Mouse (Mus musculus) embryonic facial prominence, embryonic 10.5 days (tissue): ENCODE results near the gene Mylk4. TPM values are rescaled to one million over a fixed set of nuclear protein-coding genes. Genes with fewer than 3 reads are reported as not detected.

Source experiments
- DNase-seq: peaks from one replicate; pipeline ENCODE4 v3.0.0-alpha.2; 2017; ENCODE audit warnings: low spot score
- H3K27ac ChIP-seq: fragments of 300-500 bp; sonication (generic); replicated peaks from 2 replicates; pipeline ENCODE4 v1.5.1; 2016; ENCODE audit warnings: mild to moderate bottlenecking
- H3K27me3 ChIP-seq: fragments of 300-500 bp; sonication (generic); replicated peaks from 2 replicates; pipeline ENCODE4 v1.6.1; 2016; ENCODE audit warnings: low read depth, mild to moderate bottlenecking; ENCODE audit not compliant: poor library complexity, severe bottlenecking
- H3K36me3 ChIP-seq: fragments of 300-500 bp; sonication (generic); replicated peaks from 2 replicates; pipeline ENCODE4 v1.6.1; 2016; ENCODE audit warnings: mild to moderate bottlenecking, moderate library complexity
- H3K4me1 ChIP-seq: fragments of 300-500 bp; sonication (generic); 2 replicates; pipeline ENCODE4 v1.6.1; 2016
- H3K4me3 ChIP-seq: fragments of 300-500 bp; sonication (generic); 2 replicates; pipeline ENCODE4 v1.5.1; 2016; ENCODE audit warnings: mild to moderate bottlenecking, moderate library complexity
- H3K9me3 ChIP-seq: fragments of 300-500 bp; sonication (generic); 2 replicates; pipeline ENCODE4 v1.6.1; 2016; ENCODE audit warnings: mild to moderate bottlenecking
- WGBS: fragments of 180-500 bp; shearing (Covaris S2); methylation state at CpG from one replicate; pipeline ENCODE4 v1.1.7; 2016; 5-methylcytosine and 5-hydroxymethylcytosine counted together
- polyA plus RNA-seq: library from polyadenylated mRNA; unstranded; fragments of >200 nt; fragmentation: Nextera tagmentation; extraction: Ambion mirVana; gene quantifications from 2 replicates; pipeline ENCODE4 v1.2.1, GENCODE M21; 2016

The Mylk4 gene
- polyA plus RNA-seq, 1 experiment from 2014 or later: 0.02 TPM

GRCm38 (mm10) chr13:32819241-32819640, 35.5 kb upstream of the Mylk4 start:
- Histone ChIP-seq H3K27ac (no peak overlapping the region), H3K27me3 (no peaks in the 10 kb centered on the region), H3K36me3 (peaks cover 78% of the 10 kb centered on the region), H3K4me3 (no peak overlapping the region), H3K4me1 (no peaks in the 10 kb centered on the region), H3K9me3 (no peaks in the 10 kb centered on the region)
- no peak for DNase-seq
- 95% methylated on average over 3 of the region's 3 CpGs for WGBS

GRCm38 (mm10) chr13:32807624-32808023, 23.9 kb upstream of the Mylk4 start:
- no peaks in the 10 kb centered on the region for H3K27me3 ChIP-seq
- WGBS: 85% methylated on average over 3 of the region's 3 CpGs
- H3K4me1 ChIP-seq: peaks cover 20% of the 10 kb centered on the region
- H3K27ac ChIP-seq: no peak overlapping the region
- no peaks in the 10 kb centered on the region for H3K9me3 ChIP-seq
- no peak overlapping the region for H3K4me3 ChIP-seq
- DNase-seq: no peak
- peaks cover 44% of the 10 kb centered on the region for H3K36me3 ChIP-seq

GRCm38 (mm10) chr13:32806820-32807219, 23.1 kb upstream of the Mylk4 start:
- Histone ChIP-seq H3K27me3 (no peaks in the 10 kb centered on the region), H3K9me3 (no peaks in the 10 kb centered on the region), H3K4me3 (no peak overlapping the region), H3K4me1 (peaks cover 26% of the 10 kb centered on the region), H3K36me3 (peaks cover 44% of the 10 kb centered on the region), H3K27ac (no peak overlapping the region)
- DNase-seq: no peak
- WGBS: 92% methylated on average over 7 of the region's 7 CpGs

GRCm38 (mm10) chr13:32803701-32804345, 20.1 kb upstream of the Mylk4 start:
- DNase-seq: no peak
- Histone ChIP-seq H3K27me3 (no peaks in the 10 kb centered on the region), H3K4me1 (peaks cover 31% of the 10 kb centered on the region), H3K36me3 (peaks cover 33% of the 10 kb centered on the region), H3K9me3 (no peaks in the 10 kb centered on the region), H3K4me3 (peak overlapping the region; percentile 85), H3K27ac (no peak overlapping the region)
- WGBS: 80% methylated on average over 4 of the region's 4 CpGs

- no peaks in the 10 kb centered on the region for H3K9me3 ChIP-seq
- peak within 1 kb of the TSS; percentile 85 for H3K4me3 ChIP-seq
- peak; percentile 71 for DNase-seq
- under 1% methylated on average over 95 of the region's 95 CpGs for WGBS
- peaks cover 31% of the 10 kb centered on the region for H3K4me1 ChIP-seq
- no peaks in the 10 kb centered on the region for H3K27me3 ChIP-seq
- H3K36me3 ChIP-seq: peaks cover 20% of the 10 kb centered on the region
- H3K27ac ChIP-seq: peak within 1 kb of the TSS; percentile 87
These were observed 18.7 kb upstream of the Mylk4 start, which contains the start of gene D930007J09Rik for GRCm38 (mm10) chr13:32802259-32803081. D930007J09Rik (minus strand) TSS chr13:32802849.

- peak; percentile 98 for DNase-seq
- H3K4me3 ChIP-seq: peak within 1 kb of the TSS; percentile 85
- H3K36me3 ChIP-seq: peaks cover 13% of the 10 kb centered on the region
- peak within 1 kb of the TSS; percentile 87 for H3K27ac ChIP-seq
- H3K27me3 ChIP-seq: no peaks in the 10 kb centered on the region
- H3K4me1 ChIP-seq: peaks cover 31% of the 10 kb centered on the region
- H3K9me3 ChIP-seq: no peaks in the 10 kb centered on the region
- WGBS: under 1% methylated on average over 51 of the region's 51 CpGs
These were observed 18.0 kb upstream of the Mylk4 start, which contains the start of gene Wrnip1 for GRCm38 (mm10) chr13:32801693-32802221. Wrnip1 (plus strand) TSS chr13:32802038.

- DNase-seq: no peak
- Histone ChIP-seq H3K4me1 (peaks cover 31% of the 10 kb centered on the region), H3K27me3 (no peaks in the 10 kb centered on the region), H3K36me3 (0 out of 2 replicates have a peak, but pooled peaks cover 4% of the 10 kb centered on the region), H3K9me3 (no peaks in the 10 kb centered on the region), H3K27ac (peak overlapping the region; percentile 79; the same call in 1 of the 2 replicates), H3K4me3 (peak overlapping the region; percentile 85)
These were observed 17.1 kb upstream of the Mylk4 start for GRCm38 (mm10) chr13:32800859-32801258.

GRCm38 (mm10) chr13:32799131-32799530, 15.4 kb upstream of the Mylk4 start:
- no peak overlapping the region for H3K4me3 ChIP-seq
- no peaks in the 10 kb centered on the region for H3K27me3 ChIP-seq
- H3K9me3 ChIP-seq: no peaks in the 10 kb centered on the region
- DNase-seq: no peak
- 0 out of 2 replicates have a peak, but pooled peaks cover under 1% of the 10 kb centered on the region for H3K36me3 ChIP-seq
- peaks cover 26% of the 10 kb centered on the region for H3K4me1 ChIP-seq
- H3K27ac ChIP-seq: no peak overlapping the region
- 65% methylated on average over 2 of the region's 2 CpGs for WGBS

GRCm38 (mm10) chr13:32797085-32797484, 13.3 kb upstream of the Mylk4 start:
- no peak overlapping the region for H3K27ac ChIP-seq
- WGBS: 88% methylated on average over 1 of the region's 1 CpGs
- H3K9me3 ChIP-seq: no peaks in the 10 kb centered on the region
- no peaks in the 10 kb centered on the region for H3K27me3 ChIP-seq
- DNase-seq: no peak
- H3K4me1 ChIP-seq: peaks cover 5% of the 10 kb centered on the region; the same call in 1 of the 2 replicates
- no peak overlapping the region for H3K4me3 ChIP-seq
- H3K36me3 ChIP-seq: no peaks in the 10 kb centered on the region

- Histone ChIP-seq H3K4me1 (no peaks in the 10 kb centered on the region), H3K9me3 (no peaks in the 10 kb centered on the region), H3K27ac (no peak overlapping the region), H3K36me3 (no peaks in the 10 kb centered on the region), H3K4me3 (no peak overlapping the region), H3K27me3 (no peaks in the 10 kb centered on the region)
- 87% methylated on average over 5 of the region's 5 CpGs for WGBS
- DNase-seq: no peak
These were observed 11.4 kb upstream of the Mylk4 start for GRCm38 (mm10) chr13:32795166-32795565.

GRCm38 (mm10) chr13:32794619-32795018, 10.9 kb upstream of the Mylk4 start:
- DNase-seq: no peak
- Histone ChIP-seq H3K9me3 (no peaks in the 10 kb centered on the region), H3K27me3 (no peaks in the 10 kb centered on the region), H3K36me3 (no peaks in the 10 kb centered on the region), H3K4me1 (no peaks in the 10 kb centered on the region), H3K4me3 (no peak overlapping the region), H3K27ac (no peak overlapping the region)
- 69% methylated on average over 2 of the region's 2 CpGs for WGBS

- H3K36me3 ChIP-seq: no peaks in the 10 kb centered on the region
- H3K9me3 ChIP-seq: no peaks in the 10 kb centered on the region
- H3K27me3 ChIP-seq: no peaks in the 10 kb centered on the region
- 83% methylated on average over 4 of the region's 4 CpGs for WGBS
- H3K4me1 ChIP-seq: no peaks in the 10 kb centered on the region
- no peak overlapping the region for H3K27ac ChIP-seq
- DNase-seq: no peak
- H3K4me3 ChIP-seq: no peak overlapping the region
These were observed 6.0 kb upstream of the Mylk4 start for GRCm38 (mm10) chr13:32789781-32790180.
